Mouse (Mus musculus): Measurements from ENCODE around the gene Nfu1. TPM values are rescaled to one million over a fixed set of nuclear protein-coding genes. Genes with fewer than 3 reads are reported as not detected.
"Not testable (repeated sequence)": the region's sequence is repeated elsewhere in the genome, so short reads cannot be mapped to it uniquely, and the experiment has no call there.

Nfu1 gene
- total and polyA plus RNA-seq, 3 experiments, result 111 to 123 TPM; not detected in 1

GRCm38 (mm10) chr6:87026980-87027379, 17.9 kb downstream of the Nfu1 start (continued):
- no peak for TF ChIP-seq GATA1 (IDR thresholded peaks at IDR 0.05; ENCODE audit: low read depth, low read length)

GRCm38 (mm10) chr6:87028881-87029280, 19.8 kb downstream of the Nfu1 start:
- peaks cover 12 to 21% of the 10 kb centered on the region in 2 experiments for H3K36me3 ChIP-seq (ENCODE audit: control insufficient read depth in 1 of 2, insufficient read depth in 2 of 2, low read length in 2 of 2)
- H3K9ac ChIP-seq (ENCODE audit: control insufficient read depth, low read depth, low read length, poor library complexity, severe bottlenecking), result no peak overlapping the region
- H3K27ac ChIP-seq (ENCODE audit: control insufficient read depth, low read depth, low read length), result no peak overlapping the region
- no peaks in the 10 kb centered on the region for H3K79me2 ChIP-seq (ENCODE audit: control insufficient read depth, insufficient read depth, low read length, poor library complexity)
- no peak for TF ChIP-seq BHLHE40 (IDR thresholded peaks at IDR 0.05; ENCODE audit: borderline replicate concordance, low read depth, low read length)
- TF ChIP-seq NRF1 (IDR thresholded peaks at IDR 0.05; ENCODE audit: insufficient read depth, low read depth, low read length, poor library complexity, severe bottlenecking), result no peak
- TF ChIP-seq POLR2A (IDR thresholded peaks at IDR 0.05; ENCODE audit: control insufficient read depth in 1 of 2, insufficient read depth in 1 of 2, low read depth in 1 of 2, low read length in 2 of 2, poor library complexity in 1 of 2), result no peak
- TF ChIP-seq MYC (IDR thresholded peaks at IDR 0.05; ENCODE audit: low read depth, low read length), result no peak
- TF ChIP-seq MAZ (IDR thresholded peaks at IDR 0.05; ENCODE audit: low read depth, low read length), result no peak
- no peak for TF ChIP-seq ETS1 (IDR thresholded peaks at IDR 0.05; ENCODE audit: low read depth, low read length)
- peaks cover 9 to 15% of the 10 kb centered on the region in 2 experiments for H3K4me1 ChIP-seq (ENCODE audit: control insufficient read depth in 1 of 2, insufficient read depth in 2 of 2, low read length in 2 of 2)
- no peak overlapping the region for H3K4me3 ChIP-seq (ENCODE audit: control insufficient read depth in 1 of 2, insufficient read depth in 1 of 2, low read depth in 2 of 2, low read length in 2 of 2)
- H3K27me3 ChIP-seq (ENCODE audit: control insufficient read depth in 1 of 2, insufficient read depth in 2 of 2, low read length in 2 of 2), result no peaks in the 10 kb centered on the region
- no peaks in the 10 kb centered on the region for H3K9me3 ChIP-seq (replicated peaks; ENCODE audit: insufficient read depth, low read length)
- no peak for DNase-seq (ENCODE audit: low read depth, low spot score)

- H3K9ac ChIP-seq (ENCODE audit: control insufficient read depth, low read depth, low read length, poor library complexity, severe bottlenecking); H3K27ac ChIP-seq (ENCODE audit: control insufficient read depth, low read depth, low read length); H3K79me2 ChIP-seq (ENCODE audit: control insufficient read depth, insufficient read depth, low read length, poor library complexity); H3K27me3 ChIP-seq (ENCODE audit: control insufficient read depth in 1 of 2, insufficient read depth in 2 of 2, low read length in 2 of 2); DNase-seq (ENCODE audit: low read depth, low spot score); H3K4me3 ChIP-seq (ENCODE audit: control insufficient read depth in 1 of 2, insufficient read depth in 1 of 2, low read depth in 2 of 2, low read length in 2 of 2); H3K9me3 ChIP-seq (replicated peaks; ENCODE audit: insufficient read depth, low read length): not testable (repeated sequence)
- Histone ChIP-seq H3K4me1 (ENCODE audit: control insufficient read depth in 1 of 2, insufficient read depth in 2 of 2, low read length in 2 of 2) (peaks cover 9 to 20% of the 10 kb centered on the region in 2 experiments), H3K36me3 (ENCODE audit: control insufficient read depth in 1 of 2, insufficient read depth in 2 of 2, low read length in 2 of 2) (peaks cover 6 to 21% of the 10 kb centered on the region in 2 experiments)
Observed at GRCm38 (mm10) chr6:87031310-87031709, 22.3 kb downstream of the Nfu1 start.

- DNase-seq (ENCODE audit: low read depth, low spot score), result no peak
- peaks cover 2 to 16% of the 10 kb centered on the region in 2 experiments for H3K4me1 ChIP-seq (ENCODE audit: control insufficient read depth in 1 of 2, insufficient read depth in 2 of 2, low read length in 2 of 2)
- no peaks in the 10 kb centered on the region for H3K79me2 ChIP-seq (ENCODE audit: control insufficient read depth, insufficient read depth, low read length, poor library complexity)
- no peak overlapping the region for H3K4me3 ChIP-seq (ENCODE audit: control insufficient read depth in 1 of 2, insufficient read depth in 1 of 2, low read depth in 2 of 2, low read length in 2 of 2)
- no peaks in the 10 kb centered on the region for H3K27me3 ChIP-seq (ENCODE audit: control insufficient read depth in 1 of 2, insufficient read depth in 2 of 2, low read length in 2 of 2)
- H3K36me3 ChIP-seq (ENCODE audit: control insufficient read depth in 1 of 2, insufficient read depth in 2 of 2, low read length in 2 of 2), result peaks cover 3 to 12% of the 10 kb centered on the region in 2 experiments
- no peak overlapping the region for H3K27ac ChIP-seq (ENCODE audit: control insufficient read depth, low read depth, low read length)
- TF ChIP-seq EP300 (IDR thresholded peaks at IDR 0.05; ENCODE audit: low read depth in 1 of 2, low read length in 2 of 2) (no peak), TAL1 (IDR thresholded peaks at IDR 0.05; ENCODE audit: low read length) (no peak), SIN3A (IDR thresholded peaks at IDR 0.05; ENCODE audit: low read length) (no peak), SMC3 (IDR thresholded peaks at IDR 0.05; ENCODE audit: low read depth, low read length) (no peak), MAZ (IDR thresholded peaks at IDR 0.05; ENCODE audit: low read depth, low read length) (no peak), ELF1 (IDR thresholded peaks at IDR 0.05; ENCODE audit: low read depth, low read length) (no peak), POLR2AphosphoS2 (IDR thresholded peaks at IDR 0.05; ENCODE audit: low read length) (no peak), MEF2A (IDR thresholded peaks at IDR 0.05; ENCODE audit: extremely low read depth, insufficient replicate concordance, low read depth, low read length, poor library complexity, severe bottlenecking) (no peak), ZNF384 (IDR thresholded peaks at IDR 0.05; ENCODE audit: low read depth, low read length) (no peak), HCFC1 (IDR thresholded peaks at IDR 0.05; ENCODE audit: low read depth, low read length) (no peak), POLR2AphosphoS5 (IDR thresholded peaks at IDR 0.05; ENCODE audit: borderline replicate concordance, low read depth, low read length) (no peak)
- no peaks in the 10 kb centered on the region for H3K9me3 ChIP-seq (replicated peaks; ENCODE audit: insufficient read depth, low read length)
- no peak overlapping the region for H3K9ac ChIP-seq (ENCODE audit: control insufficient read depth, low read depth, low read length, poor library complexity, severe bottlenecking)
Observed at GRCm38 (mm10) chr6:87032401-87032800, 23.4 kb downstream of the Nfu1 start.

All from MEL (cell line).